Mouse (Mus musculus) layer of hippocampus, adult 6 months (tissue): Measurements from ENCODE around the gene Exoc3. TPM values are rescaled to one million over a fixed set of nuclear protein-coding genes. Genes with fewer than 3 reads are reported as not detected.

Experiments
- long read RNA-seq, 2 experiments: library from polyadenylated mRNA; unstranded; transcript quantifications; one replicate each; pipeline ENCODE4 v2.0.0; 2019 to 2020
- polyA plus RNA-seq: library from polyadenylated mRNA; unstranded; fragments of <200 nt; fragmentation: Nextera tagmentation; gene quantifications from 2 replicates; pipeline ENCODE4 v1.2.3, GENCODE M21; 2021

The Exoc3 gene
- polyA plus RNA-seq: 24.7 and 31.7 TPM in 2 replicates
- long read RNA-seq, experiment 1, full-length matches to known transcripts: 31 of 93 reads
- long read RNA-seq, experiment 1, partial matches to known transcripts: 39 of 93 reads
- long read RNA-seq, experiment 1, other reads (novel, unspliced or antisense): 23 of 93 reads
- long read RNA-seq, experiment 2, full-length matches to known transcripts: 334 of 443 reads
- long read RNA-seq, experiment 2, partial matches to known transcripts: 53 of 443 reads
- long read RNA-seq, experiment 2, other reads (novel, unspliced or antisense): 56 of 443 reads

GRCm38 (mm10) chr13:74208317-74208985 lies at the start of gene Exoc3:
TSS of gene Exoc3 (minus strand) at chr13:74208732.

GRCm38 (mm10) chr13:74121141-74121602 lies 87.4 kb downstream of the Exoc3 start, which contains the start of gene Slc9a3:
TSS of gene Slc9a3 (plus strand) at chr13:74121457.

Other genes starting within 250 kb of the Exoc3 start
- not detected in 2 replicates for gene Zdhhc11, start 244.9 kb downstream of the Exoc3 start, polyA plus RNA-seq
- 83.0 and 93.5 TPM in 2 replicates for gene Tppp, start 199.3 kb downstream of the Exoc3 start, polyA plus RNA-seq
- 0.74 and 0.99 TPM in 2 replicates for gene Cep72, start 146.4 kb downstream of the Exoc3 start, polyA plus RNA-seq
- 0.10 and 0.52 TPM in 2 replicates for gene Slc9a3, start 87.3 kb downstream of the Exoc3 start, polyA plus RNA-seq
- gene Ahrr, start 83.6 kb upstream of the Exoc3 start, polyA plus RNA-seq: 0.11 TPM in 2 replicates
- 168 and 169 TPM in 2 replicates for gene Pdcd6, start 108.8 kb upstream of the Exoc3 start, polyA plus RNA-seq
- 343 and 373 TPM in 2 replicates for gene Sdha, start 141.5 kb upstream of the Exoc3 start, polyA plus RNA-seq
- gene Ccdc127, start 141.6 kb upstream of the Exoc3 start, polyA plus RNA-seq: 59.4 and 69.2 TPM in 2 replicates
- gene Lrrc14b, start 155.3 kb upstream of the Exoc3 start, polyA plus RNA-seq: not detected in 2 replicates
- gene Zfp72, start 182.1 kb upstream of the Exoc3 start, polyA plus RNA-seq: 2.1 and 2.4 TPM in 2 replicates
- 15.3 and 17.6 TPM in 2 replicates for gene Ftl1-ps1, start 191.0 kb upstream of the Exoc3 start, polyA plus RNA-seq